Mouse (Mus musculus) v-Abl transformed pro-B cells (cell line): ENCODE results near the gene Nacc2.

ENCODE experiments used
- in situ Hi-C, 2 experiments: fragments of 400-800 bp; cut with MboI; formaldehyde crosslinking; loops; one replicate each; pipeline ENCODE4 v1.15.1; 2025; ENCODE audit not compliant: unreplicated experiment in 2 of 2

Gene Nacc2

GRCm38 (mm10) chr2:26140903-26141302, 17.9 kb upstream of the Nacc2 start:
- in situ Hi-C loops, result loop anchor here (5.0 to 10.0 kb wide), 6 partner anchors 84 to 304 kb away; partner anchors contain the start of genes Sohlh1 (in 1 of the 2) and Ubac1 (in 1 of the 2)

GRCm38 (mm10) chr2:26140292-26140819, 17.3 kb upstream of the Nacc2 start:
- in situ Hi-C loops, result loop anchor here (5.0 to 10.0 kb wide), 6 partner anchors 83 to 303 kb away; partner anchors contain the start of genes Sohlh1 (in 1 of the 2) and Ubac1 (in 1 of the 2)

- in situ Hi-C loops, result loop anchor here (5.0 to 10.0 kb wide), 6 partner anchors 82 to 302 kb away; partner anchors contain the start of genes Sohlh1 (in 1 of the 2) and Ubac1 (in 1 of the 2)
Measured at GRCm38 (mm10) chr2:26139545-26140206, 16.7 kb upstream of the Nacc2 start.

GRCm38 (mm10) chr2:26139034-26139544, 16.1 kb upstream of the Nacc2 start:
- in situ Hi-C loops, result no loop called here

- in situ Hi-C loops, result no loop called here
Measured at GRCm38 (mm10) chr2:26138252-26139033, 15.4 kb upstream of the Nacc2 start.

- in situ Hi-C loops, result no loop called here
Measured at GRCm38 (mm10) chr2:26134591-26134990, 11.6 kb upstream of the Nacc2 start.

- in situ Hi-C loops, result no loop called here
Measured at GRCm38 (mm10) chr2:26132628-26133551, 9.9 kb upstream of the Nacc2 start.

- in situ Hi-C loops, result no loop called here
Measured at GRCm38 (mm10) chr2:26131327-26131726, 8.3 kb upstream of the Nacc2 start.

GRCm38 (mm10) chr2:26129962-26130361, 6.9 kb upstream of the Nacc2 start:
- in situ Hi-C loops, result no loop called here

GRCm38 (mm10) chr2:26129346-26129745, 6.3 kb upstream of the Nacc2 start:
- in situ Hi-C loops, result no loop called here

GRCm38 (mm10) chr2:26122171-26123078, 595 bp downstream of the Nacc2 start:
- in situ Hi-C loops, result no loop called here

GRCm38 (mm10) chr2:26121541-26122083, 1.4 kb downstream of the Nacc2 start:
- in situ Hi-C loops, result no loop called here

- in situ Hi-C loops, result no loop called here
Measured at GRCm38 (mm10) chr2:26119626-26120025, 3.4 kb downstream of the Nacc2 start.

GRCm38 (mm10) chr2:26119310-26119592, 3.8 kb downstream of the Nacc2 start:
- in situ Hi-C loops, result no loop called here

GRCm38 (mm10) chr2:26118584-26119309, 4.3 kb downstream of the Nacc2 start:
- in situ Hi-C loops, result no loop called here

GRCm38 (mm10) chr2:26117580-26117979, 5.4 kb downstream of the Nacc2 start:
- in situ Hi-C loops, result no loop called here

- in situ Hi-C loops, result no loop called here
Measured at GRCm38 (mm10) chr2:26116550-26116949, 6.5 kb downstream of the Nacc2 start.

GRCm38 (mm10) chr2:26115215-26115614, 7.8 kb downstream of the Nacc2 start:
- in situ Hi-C loops, result no loop called here
